Mouse (Mus musculus): ENCODE results near the gene Rbfox2.

- TF ChIP-seq CTCF (IDR thresholded peaks at IDR 0.05; ENCODE audit: borderline replicate concordance, insufficient read depth, low read depth, low read length) (no peak), POLR2A (IDR thresholded peaks at IDR 0.05; ENCODE audit: borderline replicate concordance, insufficient read depth, low read length) (no peak)
Measured at GRCm38 (mm10) chr15:77352863-77353262, 46.1 kb upstream of the Rbfox2 start.

Measured in cerebellum, adult 2 months (tissue).